Mouse (Mus musculus): ENCODE measurements around the gene Pik3r5.

- TF ChIP-seq CTCF (conservative IDR thresholded peaks at IDR 0.05; ENCODE audit: low read length) (no peak), NANOG (IDR thresholded peaks at IDR 0.05; ENCODE audit: borderline replicate concordance, low read length) (no peak), POU5F1 (IDR thresholded peaks at IDR 0.05; ENCODE audit: borderline replicate concordance, low read length) (no peak)
These were observed 100.9 kb downstream of the Pik3r5 start for GRCm38 (mm10) chr11:68532773-68533172.
